Mouse (Mus musculus): Measurements from ENCODE around the gene Spaca4.

GRCm38 (mm10) chr7:45700301-45701015 is 25.2 kb downstream of the Spaca4 start:
- TF ChIP-seq CTCF (IDR thresholded peaks at IDR 0.05; ENCODE audit: borderline replicate concordance, insufficient read depth, low read depth, low read length) (no peak), POLR2A (IDR thresholded peaks at IDR 0.05; ENCODE audit: borderline replicate concordance, insufficient read depth, low read length) (peak; percentile 36; the same call in 1 of the 2 replicates)
